Mouse (Mus musculus) forebrain, embryonic 14.5 days (tissue): ENCODE measurements around the gene 1110059E24Rik. TPM values are rescaled to one million over a fixed set of nuclear protein-coding genes. Genes with fewer than 3 reads are reported as not detected.
"Not testable (repeated sequence)": the region's sequence is repeated elsewhere in the genome, so short reads cannot be mapped to it uniquely, and the experiment has no call there.

Experiments used
- ATAC-seq: fragments of 200-750 bp; cut with Nextera tagmentation; 2 replicates; pipeline ENCODE4 v1.8.0; 2017; ENCODE audit warnings: mild to moderate bottlenecking, moderate library complexity
- DNase-seq: peaks from one replicate; pipeline ENCODE4 v3.0.0-alpha.2; 2015; ENCODE audit warnings: low spot score
- H3K27ac ChIP-seq: fragments of 300-500 bp; sonication (generic); 2 replicates; pipeline ENCODE4 v1.5.1; 2014; ENCODE audit warnings: low read depth, mild to moderate bottlenecking, control low read depth, low read length, moderate library complexity
- H3K27me3 ChIP-seq: fragments of 300-500 bp; sonication (generic); replicated peaks from 2 replicates; pipeline ENCODE4 v1.6.1; 2014; ENCODE audit warnings: low read length, control low read depth, mixed read lengths; ENCODE audit not compliant: control insufficient read depth, insufficient read depth
- H3K36me3 ChIP-seq: fragments of 300-500 bp; sonication (generic); 2 replicates; pipeline ENCODE4 v1.6.1; 2014; ENCODE audit warnings: low read length, control low read depth; ENCODE audit not compliant: control insufficient read depth, insufficient read depth
- H3K4me1 ChIP-seq: fragments of 300-500 bp; sonication (generic); 2 replicates; pipeline ENCODE4 v1.6.1; 2014; ENCODE audit warnings: antibody characterized with exemption, low read length, control low read depth; ENCODE audit not compliant: control insufficient read depth, insufficient read depth
- H3K4me2 ChIP-seq: fragments of 300-500 bp; sonication (generic); 2 replicates; pipeline ENCODE4 v1.6.1; 2014; ENCODE audit warnings: mild to moderate bottlenecking, control low read depth, low read length
- H3K4me3 ChIP-seq: fragments of 300-500 bp; sonication (generic); 2 replicates; pipeline ENCODE4 v1.5.1; 2014; ENCODE audit warnings: low read depth, low read length, control low read depth
- H3K9ac ChIP-seq: fragments of 300-500 bp; sonication (generic); 2 replicates; pipeline ENCODE4 v1.6.1; 2014; ENCODE audit warnings: mild to moderate bottlenecking, low read length, control low read depth, moderate library complexity
- H3K9me3 ChIP-seq: fragments of 300-500 bp; sonication (generic); replicated peaks from 2 replicates; pipeline ENCODE4 v1.6.1; 2016; ENCODE audit warnings: low read length, control low read depth, mixed read lengths; ENCODE audit not compliant: control insufficient read depth
- WGBS: fragments of 180-500 bp; shearing (Covaris S2); extraction: QIAGEN DNeasy Blood & Tissue Kit; methylation state at CpG from one replicate; pipeline ENCODE4 v1.1.7; 2014; 5-methylcytosine and 5-hydroxymethylcytosine counted together
- polyA plus RNA-seq: library from polyadenylated mRNA; unstranded; fragments of >200 nt; fragmentation: Nextera tagmentation; extraction: Ambion mirVana; gene quantifications from 2 replicates; pipeline ENCODE4 v1.2.1, GENCODE M21; 2014

The 1110059E24Rik gene
- polyA plus RNA-seq, 1 experiment from 2014 or later = 81.4 TPM

- H3K9me3 ChIP-seq = no peaks in the 10 kb centered on the region
- H3K4me2 ChIP-seq = no peak overlapping the region
- no peak overlapping the region for H3K4me3 ChIP-seq
- no peak overlapping the region for H3K27ac ChIP-seq
- WGBS = 7% methylated on average over 6 of the region's 6 CpGs
- ATAC-seq = no peak
- no peak for DNase-seq
- no peaks in the 10 kb centered on the region for H3K36me3 ChIP-seq
- no peaks in the 10 kb centered on the region for H3K27me3 ChIP-seq
- H3K4me1 ChIP-seq = peaks cover 9% of the 10 kb centered on the region; the same call in 1 of the 2 replicates
- no peak overlapping the region for H3K9ac ChIP-seq
Measured at GRCm38 (mm10) chr19:21611297-21611696, 41.5 kb downstream of the 1110059E24Rik start.

- H3K4me2 ChIP-seq = no peak overlapping the region
- no peaks in the 10 kb centered on the region for H3K27me3 ChIP-seq
- WGBS = 75% methylated on average over 6 of the region's 6 CpGs
- H3K4me3 ChIP-seq = no peak overlapping the region
- peaks cover 9% of the 10 kb centered on the region; the same call in 1 of the 2 replicates for H3K4me1 ChIP-seq
- H3K36me3 ChIP-seq = no peaks in the 10 kb centered on the region
- H3K9me3 ChIP-seq = no peaks in the 10 kb centered on the region
- no peak overlapping the region for H3K27ac ChIP-seq
- no peak for DNase-seq
- ATAC-seq = no peak
- no peak overlapping the region for H3K9ac ChIP-seq
Measured at GRCm38 (mm10) chr19:21610240-21610639, 42.5 kb downstream of the 1110059E24Rik start.

GRCm38 (mm10) chr19:21605294-21605693 is 47.5 kb downstream of the 1110059E24Rik start:
- Histone ChIP-seq H3K9ac (no peak overlapping the region), H3K27ac (no peak overlapping the region), H3K27me3 (no peaks in the 10 kb centered on the region), H3K9me3 (no peaks in the 10 kb centered on the region), H3K4me3 (no peak overlapping the region), H3K4me2 (no peak overlapping the region), H3K36me3 (no peaks in the 10 kb centered on the region), H3K4me1 (peaks cover 6% of the 10 kb centered on the region)
- ATAC-seq (no peak), DNase-seq (no peak)
- WGBS = 94% methylated on average over 3 of the region's 3 CpGs

GRCm38 (mm10) chr19:21603836-21604235 is 48.9 kb downstream of the 1110059E24Rik start:
- H3K9ac ChIP-seq = no peak overlapping the region
- no peaks in the 10 kb centered on the region for H3K9me3 ChIP-seq
- no peaks in the 10 kb centered on the region for H3K27me3 ChIP-seq
- H3K36me3 ChIP-seq = no peaks in the 10 kb centered on the region
- DNase-seq (no peak), ATAC-seq (no peak)
- no peak overlapping the region for H3K27ac ChIP-seq
- no peak overlapping the region for H3K4me2 ChIP-seq
- 74% methylated on average over 3 of the region's 3 CpGs for WGBS
- H3K4me1 ChIP-seq = peaks cover 6% of the 10 kb centered on the region
- no peak overlapping the region for H3K4me3 ChIP-seq

- no peak overlapping the region for H3K9ac ChIP-seq
- DNase-seq (peak; percentile 47), ATAC-seq (peak; percentile 65)
- H3K4me1 ChIP-seq = peaks cover 6% of the 10 kb centered on the region
- no peak overlapping the region for H3K4me2 ChIP-seq
- WGBS = 10% methylated on average over 3 of the region's 3 CpGs
- no peaks in the 10 kb centered on the region for H3K36me3 ChIP-seq
- H3K4me3 ChIP-seq = no peak overlapping the region
- no peak overlapping the region for H3K27ac ChIP-seq
- no peaks in the 10 kb centered on the region for H3K9me3 ChIP-seq
- H3K27me3 ChIP-seq = no peaks in the 10 kb centered on the region
Measured at GRCm38 (mm10) chr19:21601541-21602101, 51.2 kb downstream of the 1110059E24Rik start.

- DNase-seq (no peak), ATAC-seq (no peak)
- no peaks in the 10 kb centered on the region for H3K36me3 ChIP-seq
- no peak overlapping the region for H3K9ac ChIP-seq
- H3K4me2 ChIP-seq = no peak overlapping the region
- 44% methylated on average over 8 of the region's 8 CpGs for WGBS
- no peak overlapping the region for H3K27ac ChIP-seq
- peaks cover 6% of the 10 kb centered on the region for H3K4me1 ChIP-seq
- no peaks in the 10 kb centered on the region for H3K27me3 ChIP-seq
- H3K9me3 ChIP-seq = no peaks in the 10 kb centered on the region
- H3K4me3 ChIP-seq = no peak overlapping the region
Measured at GRCm38 (mm10) chr19:21598659-21599352, 54.0 kb downstream of the 1110059E24Rik start.

GRCm38 (mm10) chr19:21594676-21595075 is 58.1 kb downstream of the 1110059E24Rik start:
- 76% methylated on average over 1 of the region's 1 CpGs for WGBS
- no peak for DNase-seq

GRCm38 (mm10) chr19:21592216-21592615 is 60.6 kb downstream of the 1110059E24Rik start:
- H3K4me2 ChIP-seq = not testable (repeated sequence)

More at GRCm38 (mm10) chr19:21594676-21595075, 58.1 kb downstream of the 1110059E24Rik start:
- Histone ChIP-seq H3K4me3 (no peak overlapping the region), H3K9me3 (no peaks in the 10 kb centered on the region), H3K4me1 (no peaks in the 10 kb centered on the region), H3K4me2 (no peak overlapping the region), H3K27me3 (no peaks in the 10 kb centered on the region), H3K9ac (no peak overlapping the region), H3K27ac (no peak overlapping the region), H3K36me3 (no peaks in the 10 kb centered on the region)
- ATAC-seq = no peak

GRCm38 (mm10) chr19:21589888-21590287 is 62.9 kb downstream of the 1110059E24Rik start:
- H3K36me3 ChIP-seq = no peaks in the 10 kb centered on the region
- H3K27ac ChIP-seq = no peak overlapping the region
- no peaks in the 10 kb centered on the region for H3K27me3 ChIP-seq
- DNase-seq = no peak
- 95% methylated on average over 1 of the region's 1 CpGs for WGBS
- no peaks in the 10 kb centered on the region for H3K9me3 ChIP-seq
- ATAC-seq = no peak
- no peak overlapping the region for H3K4me2 ChIP-seq
- no peaks in the 10 kb centered on the region for H3K4me1 ChIP-seq
- no peak overlapping the region for H3K4me3 ChIP-seq
- no peak overlapping the region for H3K9ac ChIP-seq

More at GRCm38 (mm10) chr19:21592216-21592615, 60.6 kb downstream of the 1110059E24Rik start:
- DNase-seq, H3K27ac ChIP-seq, ATAC-seq, H3K27me3 ChIP-seq, H3K36me3 ChIP-seq, H3K4me3 ChIP-seq, H3K9me3 ChIP-seq, H3K4me1 ChIP-seq, H3K9ac ChIP-seq: not testable (repeated sequence)
- 84% methylated on average over 5 of the region's 5 CpGs for WGBS
